Mouse (Mus musculus) midbrain, embryonic 13.5 days (tissue): ENCODE measurements around the gene Mrpl36. TPM values are rescaled to one million over a fixed set of nuclear protein-coding genes. Genes with fewer than 3 reads are reported as not detected.

ENCODE experiments used
- ATAC-seq: fragments of 200-750 bp; cut with Nextera tagmentation; 2 replicates; pipeline ENCODE4 v1.8.0; 2017; ENCODE audit warnings: mild to moderate bottlenecking, moderate TSS enrichment, moderate library complexity
- H3K27ac ChIP-seq: fragments of 300-500 bp; sonication (generic); 2 replicates; pipeline ENCODE4 v1.5.1; 2015; ENCODE audit warnings: inconsistent platforms, mild to moderate bottlenecking, moderate library complexity
- H3K27me3 ChIP-seq: fragments of 300-500 bp; sonication (generic); 2 replicates; pipeline ENCODE4 v1.6.1; 2015; ENCODE audit warnings: mild to moderate bottlenecking, inconsistent platforms
- H3K36me3 ChIP-seq: fragments of 300-500 bp; sonication (generic); 2 replicates; pipeline ENCODE4 v1.6.1; 2015; ENCODE audit warnings: mild to moderate bottlenecking, inconsistent platforms
- H3K4me1 ChIP-seq: fragments of 300-500 bp; sonication (generic); replicated peaks from 2 replicates; pipeline ENCODE4 v1.6.1; 2015; ENCODE audit warnings: inconsistent platforms
- H3K4me2 ChIP-seq: fragments of 300-500 bp; sonication (generic); replicated peaks from 2 replicates; pipeline ENCODE4 v1.6.1; 2015; ENCODE audit warnings: moderate library complexity, mild to moderate bottlenecking, inconsistent platforms
- H3K4me3 ChIP-seq: fragments of 300-500 bp; sonication (generic); replicated peaks from 2 replicates; pipeline ENCODE4 v1.5.1; 2015; ENCODE audit warnings: mild to moderate bottlenecking, inconsistent platforms
- H3K9ac ChIP-seq: fragments of 300-500 bp; sonication (generic); replicated peaks from 2 replicates; pipeline ENCODE4 v1.6.1; 2015; ENCODE audit warnings: mild to moderate bottlenecking, inconsistent platforms
- H3K9me3 ChIP-seq: fragments of 300-500 bp; sonication (generic); 2 replicates; pipeline ENCODE4 v1.6.1; 2016; ENCODE audit warnings: mild to moderate bottlenecking, inconsistent platforms
- WGBS: fragments of 180-500 bp; shearing (Covaris S2); methylation state at CpG from one replicate; pipeline ENCODE4 v1.1.7; 2015; 5-methylcytosine and 5-hydroxymethylcytosine counted together
- polyA plus RNA-seq: library from polyadenylated mRNA; unstranded; fragments of >200 nt; fragmentation: Nextera tagmentation; extraction: Ambion mirVana; gene quantifications from 2 replicates; pipeline ENCODE4 v1.2.1, GENCODE M21; 2015

Mrpl36 gene
- polyA plus RNA-seq, result 96.1 and 101 TPM in 2 replicates

DNA sequence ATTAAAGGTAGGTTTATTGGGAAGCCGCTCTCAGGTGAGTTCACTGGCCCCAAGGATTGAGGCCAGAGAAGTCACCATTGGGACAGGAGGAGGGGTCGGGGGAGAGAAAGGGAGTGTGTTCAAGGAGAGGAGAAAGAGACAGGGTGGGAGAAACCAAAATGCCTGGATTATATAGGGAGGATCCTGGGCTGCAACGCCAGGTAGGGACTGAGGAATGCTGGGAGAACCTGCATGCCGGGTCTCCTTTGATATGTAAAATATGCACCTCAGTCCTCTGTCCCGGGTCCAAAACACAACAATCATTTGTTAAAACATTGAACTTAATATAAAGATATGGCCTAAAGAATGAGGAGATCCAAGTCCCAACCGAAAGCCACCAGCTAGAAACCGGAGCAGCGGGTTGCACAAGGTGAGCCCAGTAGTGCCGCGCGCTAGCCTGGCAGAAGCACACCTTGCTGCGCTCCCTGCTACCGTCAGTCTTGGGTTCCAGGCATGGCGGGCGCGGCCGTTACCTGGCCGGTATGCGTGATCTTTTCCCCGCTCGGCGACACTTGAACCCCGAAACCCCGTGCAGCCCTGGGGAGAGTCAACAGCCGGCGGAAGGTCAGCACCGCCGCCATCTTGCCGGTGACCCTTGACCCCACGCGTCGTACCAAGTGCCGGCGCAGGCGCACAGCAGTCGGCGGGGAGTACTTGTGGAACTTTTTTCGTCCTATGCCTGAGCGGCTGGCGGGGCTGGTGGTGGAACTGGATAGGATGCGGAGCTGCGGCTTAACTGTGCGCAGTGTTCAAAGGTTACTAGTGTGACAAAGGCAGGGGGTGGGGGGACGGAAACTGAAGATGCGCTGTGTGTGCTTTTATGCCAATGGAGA lies at the start of gene Mrpl36, which contains the start of gene Ndufs6:
Mrpl36 (plus strand) TSS at position 687 of the 872 bp plus-strand sequence.
Ndufs6 (minus strand) TSS at position 716 of the 872 bp plus-strand sequence.
- peak; percentile 83 for ATAC-seq
- Histone ChIP-seq H3K9me3 (no peaks in the 10 kb centered on the region), H3K9ac (peak within 1 kb of the TSS; percentile 78), H3K27ac (peak within 1 kb of the TSS; percentile 65; the same call in 1 of the 2 replicates), H3K4me1 (peaks cover 40% of the 10 kb centered on the region), H3K4me3 (peak within 1 kb of the TSS; percentile 77), H3K27me3 (no peaks in the 10 kb centered on the region), H3K4me2 (peak within 1 kb of the TSS; percentile 80), H3K36me3 (peaks cover 33% of the 10 kb centered on the region)
- WGBS, result 2% methylated on average over 45 of the region's 45 CpGs

- no peak overlapping the region for H3K9ac ChIP-seq
- H3K9me3 ChIP-seq, result no peaks in the 10 kb centered on the region
- H3K4me2 ChIP-seq, result no peak overlapping the region
- no peaks in the 10 kb centered on the region for H3K36me3 ChIP-seq
- no peak for ATAC-seq
- peaks cover 39% of the 10 kb centered on the region for H3K27me3 ChIP-seq
- no peak overlapping the region for H3K4me3 ChIP-seq
- H3K4me1 ChIP-seq, result no peaks in the 10 kb centered on the region
- WGBS, result 81% methylated on average over 1 of the region's 1 CpGs
- H3K27ac ChIP-seq, result no peak overlapping the region
Observed at GRCm38 (mm10) chr13:73279196-73279595, 49.1 kb upstream of the Mrpl36 start.

DNA sequence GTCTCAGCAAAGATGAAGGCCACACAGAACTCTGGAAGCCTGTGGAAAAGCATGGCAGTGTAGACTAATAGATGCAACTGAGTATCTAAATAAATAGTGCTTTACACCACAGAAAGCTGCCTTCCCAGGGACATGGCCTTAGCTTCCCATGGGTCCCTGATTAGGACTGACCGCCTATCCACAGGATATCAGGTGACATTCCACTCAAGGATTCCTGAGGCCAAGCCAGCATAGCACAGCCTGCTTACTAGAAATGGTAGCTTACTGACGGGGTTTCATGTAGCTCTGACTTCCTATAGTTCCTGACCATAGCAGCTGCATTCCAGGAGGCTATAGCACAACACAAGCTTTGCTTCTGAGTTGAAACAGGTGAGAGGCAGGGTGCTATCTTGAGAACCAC lies 45.9 kb upstream of the Mrpl36 start:
- Histone ChIP-seq H3K27ac (no peak overlapping the region), H3K4me1 (no peaks in the 10 kb centered on the region), H3K4me2 (no peak overlapping the region), H3K4me3 (no peak overlapping the region), H3K36me3 (no peaks in the 10 kb centered on the region), H3K9ac (no peak overlapping the region), H3K9me3 (no peaks in the 10 kb centered on the region), H3K27me3 (peaks cover 15% of the 10 kb centered on the region)
- WGBS, result 86% methylated on average over 2 of the region's 2 CpGs
- ATAC-seq, result no peak

- peaks cover 13% of the 10 kb centered on the region; the same call in 1 of the 2 replicates for H3K27me3 ChIP-seq
- WGBS, result 94% methylated on average over 1 of the region's 1 CpGs
Observed at GRCm38 (mm10) chr13:73283534-73283933, 44.8 kb upstream of the Mrpl36 start.

DNA sequence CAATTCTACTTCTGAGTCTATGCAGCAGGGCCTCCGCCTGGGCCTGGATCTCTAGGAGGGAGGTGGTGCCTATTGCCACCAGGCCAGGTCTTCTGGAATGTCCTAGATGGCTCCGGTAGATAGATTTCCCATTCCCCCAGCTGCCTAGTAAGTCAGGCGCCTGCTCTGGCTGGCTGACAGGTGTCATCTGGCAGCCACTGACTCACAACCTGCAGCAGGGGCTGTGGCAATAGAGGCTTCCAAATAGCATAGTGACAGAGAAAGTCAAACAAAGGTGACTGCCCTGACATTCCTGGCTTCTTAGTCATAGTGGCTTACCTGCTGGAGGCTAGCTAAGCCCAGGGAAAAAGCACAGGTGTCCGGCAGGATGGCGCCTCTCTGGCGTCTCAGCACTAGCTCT lies 38.1 kb upstream of the Mrpl36 start:
- no peak overlapping the region for H3K9ac ChIP-seq
- WGBS, result 86% methylated on average over 6 of the region's 6 CpGs
- ATAC-seq, result no peak
- H3K4me2 ChIP-seq, result no peak overlapping the region
- H3K36me3 ChIP-seq, result no peaks in the 10 kb centered on the region
- no peaks in the 10 kb centered on the region for H3K4me1 ChIP-seq
- H3K27ac ChIP-seq, result no peak overlapping the region
- no peak overlapping the region for H3K4me3 ChIP-seq
- no peaks in the 10 kb centered on the region for H3K9me3 ChIP-seq
- 0 out of 2 replicates have a peak, but pooled peaks cover 10% of the 10 kb centered on the region for H3K27me3 ChIP-seq

More at GRCm38 (mm10) chr13:73283534-73283933, 44.8 kb upstream of the Mrpl36 start:
- H3K9me3 ChIP-seq, result no peaks in the 10 kb centered on the region
- H3K36me3 ChIP-seq, result no peaks in the 10 kb centered on the region
- no peak for ATAC-seq
- H3K27ac ChIP-seq, result no peak overlapping the region
- H3K4me1 ChIP-seq, result no peaks in the 10 kb centered on the region
- no peak overlapping the region for H3K9ac ChIP-seq
- no peak overlapping the region for H3K4me2 ChIP-seq
- no peak overlapping the region for H3K4me3 ChIP-seq

DNA sequence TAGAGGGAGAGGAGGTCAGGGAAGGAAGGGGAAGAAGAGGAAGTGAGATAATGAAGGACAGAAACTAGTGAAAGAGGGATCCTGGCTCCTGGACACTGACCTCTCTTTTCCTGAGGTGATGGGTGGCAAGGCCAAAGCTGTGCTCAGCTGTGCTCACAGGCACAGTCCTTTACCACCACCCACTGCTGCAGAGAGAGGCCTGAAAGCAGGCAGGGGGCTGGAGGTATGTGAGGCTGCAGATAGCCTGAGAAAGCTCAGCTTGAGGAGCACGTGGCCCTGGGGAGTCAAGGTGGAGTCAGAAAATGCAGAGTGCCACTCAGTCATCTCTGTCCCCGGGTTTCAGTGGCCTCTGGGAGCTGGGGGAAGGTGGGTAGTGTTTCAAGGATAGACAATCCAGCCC lies 37.2 kb upstream of the Mrpl36 start:
- Histone ChIP-seq H3K4me1 (no peaks in the 10 kb centered on the region), H3K27ac (no peak overlapping the region), H3K9ac (no peak overlapping the region), H3K36me3 (no peaks in the 10 kb centered on the region), H3K27me3 (0 out of 2 replicates have a peak, but pooled peaks cover 10% of the 10 kb centered on the region), H3K4me3 (no peak overlapping the region), H3K4me2 (no peak overlapping the region), H3K9me3 (no peaks in the 10 kb centered on the region)
- ATAC-seq, result no peak
- WGBS, result 39% methylated on average over 2 of the region's 2 CpGs

GRCm38 (mm10) chr13:73298717-73299116 lies 29.6 kb upstream of the Mrpl36 start:
- Histone ChIP-seq H3K9ac (no peak overlapping the region), H3K27me3 (peaks cover 6% of the 10 kb centered on the region; the same call in 1 of the 2 replicates), H3K4me3 (no peak overlapping the region), H3K9me3 (no peaks in the 10 kb centered on the region), H3K4me2 (no peak overlapping the region), H3K36me3 (no peaks in the 10 kb centered on the region), H3K4me1 (0 out of 2 replicates have a peak, but pooled peaks cover 3% of the 10 kb centered on the region), H3K27ac (no peak overlapping the region)
- 73% methylated on average over 4 of the region's 4 CpGs for WGBS
- ATAC-seq, result no peak

GRCm38 (mm10) chr13:73299322-73299721 lies 29.0 kb upstream of the Mrpl36 start:
- Histone ChIP-seq H3K9me3 (no peaks in the 10 kb centered on the region), H3K27ac (no peak overlapping the region), H3K4me1 (0 out of 2 replicates have a peak, but pooled peaks cover 4% of the 10 kb centered on the region), H3K9ac (no peak overlapping the region), H3K27me3 (peaks cover 10% of the 10 kb centered on the region; the same call in 1 of the 2 replicates), H3K36me3 (no peaks in the 10 kb centered on the region), H3K4me3 (no peak overlapping the region), H3K4me2 (no peak overlapping the region)
- 82% methylated on average over 5 of the region's 5 CpGs for WGBS
- no peak for ATAC-seq

DNA sequence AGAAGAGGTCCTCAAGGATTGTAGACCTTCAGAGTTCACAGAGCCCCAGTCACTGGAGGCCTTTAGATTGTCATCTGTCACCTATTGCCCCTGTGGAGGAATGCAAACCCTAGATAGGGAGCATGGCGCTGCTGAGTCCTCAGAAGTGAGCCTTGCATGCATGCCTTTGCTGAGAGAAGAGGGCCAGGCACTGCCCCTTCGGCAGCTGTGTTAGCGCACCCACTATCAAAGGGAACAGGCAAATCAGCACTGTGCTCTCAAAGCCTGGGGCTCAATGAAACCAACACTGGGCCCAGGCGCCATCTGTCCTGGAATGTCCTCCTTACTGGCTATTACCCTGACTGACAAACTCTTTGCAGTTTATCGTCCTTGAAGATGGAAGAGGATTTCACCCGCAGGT lies 23.6 kb upstream of the Mrpl36 start:
- Histone ChIP-seq H3K9ac (no peak overlapping the region), H3K27ac (no peak overlapping the region), H3K36me3 (no peaks in the 10 kb centered on the region), H3K4me1 (peaks cover 31% of the 10 kb centered on the region), H3K4me2 (no peak overlapping the region), H3K27me3 (peaks cover 33% of the 10 kb centered on the region), H3K9me3 (no peaks in the 10 kb centered on the region), H3K4me3 (no peak overlapping the region)
- ATAC-seq, result no peak
- 48% methylated on average over 6 of the region's 6 CpGs for WGBS

DNA sequence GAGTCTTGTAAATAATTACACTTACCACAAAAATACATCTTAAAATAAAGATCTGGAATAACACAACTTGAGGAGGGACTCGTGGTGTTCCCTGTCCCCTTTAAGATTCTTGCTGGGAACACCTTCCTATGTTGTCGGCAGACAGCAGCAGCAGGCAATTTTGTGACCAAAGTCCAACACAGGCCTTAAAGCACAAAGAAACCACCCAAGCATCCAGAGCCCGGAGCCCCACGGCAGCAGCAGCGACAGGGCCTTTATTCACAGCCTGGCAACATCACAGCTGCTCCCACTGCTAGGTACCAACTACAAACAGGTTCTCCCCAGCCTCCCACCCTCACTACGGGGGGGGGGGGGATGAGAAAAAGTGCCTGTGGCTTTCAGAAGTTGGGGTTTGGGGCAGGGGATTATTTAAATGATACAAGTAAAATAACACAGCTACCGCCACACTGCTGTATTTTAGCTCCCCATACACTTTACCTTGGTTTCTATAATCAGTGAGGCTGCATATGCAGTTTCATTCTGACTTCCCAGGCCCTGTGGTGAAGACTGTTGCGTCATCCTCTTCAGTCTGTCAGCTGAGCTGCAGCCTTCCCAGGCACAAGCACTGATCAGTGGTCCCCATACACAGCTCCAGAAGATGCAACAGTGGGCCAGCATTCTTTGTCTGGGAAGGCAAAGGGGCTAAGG lies 22.8 kb upstream of the Mrpl36 start:
- ATAC-seq, result peak; percentile 53
- Histone ChIP-seq H3K27me3 (peaks cover 33% of the 10 kb centered on the region), H3K4me1 (peaks cover 36% of the 10 kb centered on the region), H3K27ac (peak overlapping the region; percentile 5), H3K9me3 (no peaks in the 10 kb centered on the region), H3K9ac (no peak overlapping the region), H3K4me3 (no peak overlapping the region), H3K36me3 (no peaks in the 10 kb centered on the region), H3K4me2 (no peak overlapping the region)
- WGBS, result 13% methylated on average over 8 of the region's 8 CpGs

DNA sequence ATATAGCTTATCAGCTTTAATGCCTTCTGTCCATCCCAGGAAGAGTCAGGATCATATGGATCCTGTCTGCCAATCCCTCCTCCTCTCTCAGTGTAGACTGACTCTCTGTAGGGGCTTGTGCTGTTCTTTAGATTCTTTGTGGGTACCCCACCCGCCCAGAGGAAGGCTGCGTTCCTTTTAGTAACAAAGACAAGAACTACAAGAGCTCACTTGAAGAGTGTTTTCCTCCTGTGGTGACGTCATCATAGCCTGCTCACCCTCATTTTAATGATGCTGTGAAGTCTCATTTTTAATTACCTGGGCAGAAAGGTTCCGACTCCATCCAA lies 22.3 kb upstream of the Mrpl36 start:
- 14% methylated on average over 4 of the region's 4 CpGs for WGBS

GRCm38 (mm10) chr13:73306430-73306829 lies 21.9 kb upstream of the Mrpl36 start:
- no peaks in the 10 kb centered on the region for H3K9me3 ChIP-seq
- no peak overlapping the region for H3K4me3 ChIP-seq
- no peak overlapping the region; the same call in 1 of the 2 replicates for H3K4me2 ChIP-seq
- ATAC-seq, result peak; percentile 57
- no peak overlapping the region; the same call in none of the 2 replicates for H3K27ac ChIP-seq
- no peaks in the 10 kb centered on the region for H3K36me3 ChIP-seq
- H3K4me1 ChIP-seq, result peaks cover 36% of the 10 kb centered on the region
- no peak overlapping the region for H3K9ac ChIP-seq
- 32% methylated on average over 4 of the region's 4 CpGs for WGBS
- H3K27me3 ChIP-seq, result peaks cover 33% of the 10 kb centered on the region

More for the DNA sequence above, 22.3 kb upstream of the Mrpl36 start:
- no peaks in the 10 kb centered on the region for H3K36me3 ChIP-seq
- H3K27ac ChIP-seq, result peak overlapping the region; percentile 5
- H3K4me1 ChIP-seq, result peaks cover 36% of the 10 kb centered on the region
- ATAC-seq, result peak; percentile 35; the same call in 1 of the 2 replicates
- no peaks in the 10 kb centered on the region for H3K9me3 ChIP-seq
- peaks cover 33% of the 10 kb centered on the region for H3K27me3 ChIP-seq
- no peak overlapping the region; the same call in 1 of the 2 replicates for H3K4me2 ChIP-seq
- H3K9ac ChIP-seq, result no peak overlapping the region
- H3K4me3 ChIP-seq, result no peak overlapping the region
